Mouse (Mus musculus): ENCODE data around the gene Mapkapk2.
"Not testable (repeated sequence)": the region's sequence is repeated elsewhere in the genome, so short reads cannot be mapped to it uniquely, and the experiment has no call there.

Mapkapk2 gene

GRCm38 (mm10) chr1:131048946-131049345 is 48.7 kb downstream of the Mapkapk2 start:
- no peak for DNase-seq

GRCm38 (mm10) chr1:131048121-131048863 is 49.3 kb downstream of the Mapkapk2 start:
- no peak for DNase-seq

- no peak for DNase-seq
These were observed 51.0 kb downstream of the Mapkapk2 start for GRCm38 (mm10) chr1:131046607-131047006.

GRCm38 (mm10) chr1:131045723-131046355 is 51.8 kb downstream of the Mapkapk2 start:
- no peak for DNase-seq

- DNase-seq: no peak
These were observed 54.0 kb downstream of the Mapkapk2 start for GRCm38 (mm10) chr1:131043636-131044035.

DNA sequence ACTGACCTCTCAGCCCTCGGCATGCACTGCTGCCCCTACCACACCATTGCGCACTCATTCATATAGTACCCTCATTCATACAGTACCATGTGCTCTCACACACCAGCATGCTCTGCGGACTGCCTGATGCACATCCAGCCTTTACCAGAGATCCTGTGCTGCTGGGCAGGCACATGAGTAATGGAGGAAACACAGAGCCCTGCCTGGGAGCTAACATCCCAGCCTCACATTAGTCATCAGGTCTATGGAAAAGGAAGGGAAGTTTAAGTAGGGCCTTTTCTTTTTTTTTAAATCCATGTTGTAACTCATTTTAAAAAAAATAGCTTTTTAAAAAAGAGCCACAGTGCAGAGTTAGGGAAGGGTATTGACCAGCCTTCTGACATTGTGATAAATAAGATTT is 54.9 kb downstream of the Mapkapk2 start:
- no peak for DNase-seq

GRCm38 (mm10) chr1:131042263-131042662 is 55.4 kb downstream of the Mapkapk2 start:
- no peak for DNase-seq

- no peak for DNase-seq
These were observed 58.1 kb downstream of the Mapkapk2 start for GRCm38 (mm10) chr1:131039479-131039878.

GRCm38 (mm10) chr1:131038415-131039017 is 59.1 kb downstream of the Mapkapk2 start:
- no peak for DNase-seq

- DNase-seq: no peak
These were observed 59.6 kb downstream of the Mapkapk2 start for GRCm38 (mm10) chr1:131038001-131038400.

- no peak for DNase-seq
These were observed 66.4 kb downstream of the Mapkapk2 start for GRCm38 (mm10) chr1:131031267-131031666.

DNA sequence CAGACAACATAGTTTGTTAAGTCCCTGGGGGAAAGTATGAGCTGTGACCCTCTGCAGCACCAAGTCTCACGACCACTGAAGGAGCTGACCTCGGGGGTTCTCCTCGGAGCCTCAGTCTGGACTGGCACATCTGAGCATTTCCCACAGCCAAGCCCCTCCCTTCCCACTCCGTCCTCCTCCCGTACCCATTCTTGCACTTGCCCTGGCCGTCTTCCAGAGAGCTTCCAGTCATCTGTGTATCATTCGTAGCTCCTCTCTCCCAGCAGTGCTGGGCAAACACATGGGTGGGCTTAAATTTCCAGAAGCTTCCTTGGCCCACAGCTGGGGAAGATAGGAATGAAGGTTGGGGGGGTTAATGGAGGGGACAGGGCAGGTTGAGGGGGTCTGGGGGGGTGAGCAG is 67.4 kb downstream of the Mapkapk2 start:
- no peak for DNase-seq

- DNase-seq: no peak
These were observed 68.4 kb downstream of the Mapkapk2 start for GRCm38 (mm10) chr1:131029215-131029614.

DNA sequence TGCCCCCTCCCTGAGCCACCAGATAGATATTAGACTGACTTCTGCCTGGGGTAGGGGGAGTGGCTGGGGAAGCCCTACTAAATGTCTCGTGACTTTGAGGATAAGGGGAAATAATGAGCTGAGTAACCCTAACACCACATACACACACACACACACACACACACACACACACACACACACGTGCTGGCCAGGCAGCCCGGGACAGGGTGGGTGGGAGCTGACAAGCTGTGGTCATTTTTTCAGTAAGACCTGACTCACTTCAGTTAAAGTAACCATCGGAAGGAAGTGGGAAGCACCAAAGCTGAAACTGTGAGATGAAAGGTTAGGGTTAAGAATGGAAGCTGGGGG is 71.8 kb downstream of the Mapkapk2 start:
- no peak for DNase-seq

- no peak for DNase-seq
These were observed 72.5 kb downstream of the Mapkapk2 start for GRCm38 (mm10) chr1:131024900-131025842.

GRCm38 (mm10) chr1:131023250-131023858 is 74.3 kb downstream of the Mapkapk2 start:
- not testable (repeated sequence) for DNase-seq

DNA sequence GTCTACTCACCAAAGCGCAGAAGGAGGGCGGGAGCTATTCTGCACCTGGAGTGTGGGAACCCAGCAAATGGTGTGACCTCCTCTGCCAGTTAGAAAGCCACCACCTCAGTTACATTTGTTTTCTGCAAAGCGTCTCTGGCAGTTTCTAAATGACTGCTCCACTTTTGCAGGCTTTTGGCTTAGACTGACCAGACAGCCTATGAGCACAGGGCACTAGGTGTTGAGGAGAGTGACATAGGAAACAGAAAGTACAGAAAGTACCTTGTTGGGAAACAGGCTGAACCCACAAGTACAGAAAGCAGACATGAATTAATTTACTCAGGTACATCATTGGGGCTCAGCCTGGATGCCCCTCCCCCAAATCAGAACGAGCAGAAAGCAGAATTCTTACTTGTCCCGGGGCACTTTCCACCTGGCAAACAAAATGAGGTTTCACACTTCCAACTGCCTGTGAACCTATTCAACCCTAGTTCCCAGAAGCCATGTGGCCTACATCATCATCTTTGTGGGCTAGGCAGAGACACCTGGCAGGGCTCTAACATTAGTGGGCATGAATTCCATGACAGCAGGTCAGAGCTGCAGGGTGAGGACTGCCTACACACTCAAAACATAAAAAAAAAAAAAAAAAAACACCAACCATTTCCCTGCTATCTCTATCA is 74.9 kb downstream of the Mapkapk2 start:
- DNase-seq: no peak

DNA sequence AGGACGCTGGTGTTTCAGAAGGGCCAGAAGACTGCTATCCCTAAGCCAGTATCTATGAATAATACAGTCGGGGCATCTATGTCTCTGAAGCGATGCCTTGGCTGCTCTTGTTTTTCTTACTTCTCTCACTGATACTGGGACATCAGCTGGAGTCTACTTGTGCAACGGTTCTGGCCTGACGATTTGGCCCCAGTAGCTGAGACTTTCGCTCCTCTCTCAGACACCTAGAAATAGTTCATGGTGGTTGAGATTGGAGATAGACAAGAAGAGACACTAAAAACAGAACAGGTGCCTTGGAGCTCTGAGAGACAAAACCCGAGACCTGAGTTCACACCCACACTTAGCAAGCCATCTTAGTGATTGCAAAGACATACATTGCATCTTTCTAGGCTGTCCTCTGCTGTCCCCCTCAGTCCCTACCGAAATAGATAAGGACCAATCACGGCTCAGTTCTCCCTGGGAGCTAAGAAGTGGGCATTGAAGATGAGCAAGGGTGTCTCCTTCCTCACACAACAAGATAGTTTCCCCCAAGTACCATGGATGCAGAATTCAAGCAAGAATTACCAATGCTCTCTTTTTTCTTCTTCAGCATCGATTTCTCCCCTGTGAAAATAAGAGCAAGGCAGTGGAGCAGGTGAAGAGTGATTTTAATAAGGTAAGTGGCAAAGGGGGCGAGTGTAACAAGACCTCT is 75.6 kb downstream of the Mapkapk2 start:
- DNase-seq: no peak

GRCm38 (mm10) chr1:131021438-131021837 is 76.2 kb downstream of the Mapkapk2 start:
- peak in 1 of 2 experiments; percentile 10 for DNase-seq

DNA sequence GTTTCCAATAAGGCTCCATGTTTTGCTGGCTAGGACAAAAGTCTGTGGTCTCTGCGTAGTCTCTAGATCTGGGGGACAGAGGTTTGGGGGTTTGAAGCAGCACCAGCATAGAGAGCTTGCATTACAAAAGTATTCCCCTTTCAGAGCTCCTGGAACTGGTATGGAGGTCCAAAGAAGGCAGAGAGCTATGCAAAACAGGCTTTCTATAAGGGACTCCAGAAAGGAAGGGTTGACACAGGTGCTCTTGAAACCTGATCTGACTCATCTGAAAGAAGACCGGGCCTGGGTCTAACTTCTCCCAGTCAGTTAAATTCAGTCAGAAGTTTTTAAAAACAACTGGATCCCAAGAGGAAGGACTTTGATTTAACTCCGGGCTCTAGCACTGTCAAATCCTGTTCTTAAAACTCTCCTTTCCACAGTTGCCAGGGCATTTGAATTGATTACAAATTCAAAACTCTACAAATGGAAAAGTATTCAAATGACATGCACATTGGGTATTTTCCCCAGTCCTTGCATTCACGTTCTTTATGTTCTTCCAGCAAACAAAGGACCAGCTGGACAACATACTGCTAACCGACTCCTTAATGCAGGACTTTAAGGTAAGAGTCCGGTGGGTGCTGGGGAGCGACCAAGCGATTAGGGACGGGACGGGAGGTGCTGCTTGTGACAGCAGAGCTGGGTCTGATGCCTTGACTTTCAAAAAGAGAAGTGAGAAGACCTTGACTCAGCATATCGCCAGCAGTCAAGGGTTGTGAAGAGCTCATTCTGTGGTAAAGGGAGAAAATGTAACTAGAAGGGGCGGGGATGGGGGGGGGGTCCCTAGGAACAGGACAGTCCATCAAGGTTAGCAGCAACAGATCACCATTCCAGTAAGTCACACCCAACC is 77.0 kb downstream of the Mapkapk2 start:
- no peak for DNase-seq

All from kidney, postnatal 4 days (tissue).